Mouse (Mus musculus): Measurements from ENCODE around the gene 6030452D12Rik.

Gene 6030452D12Rik

GRCm38 (mm10) chr8:106500018-106500685, at the start of gene 6030452D12Rik:
Gene 6030452D12Rik, plus strand, starts transcription at chr8:106500522.
- DNase-seq (ENCODE audit: low spot score in 2 of 2) = no peak

- DNase-seq (ENCODE audit: low spot score in 2 of 2) = no peak
Measured at GRCm38 (mm10) chr8:106451301-106452085, 48.8 kb upstream of the 6030452D12Rik start.

- no peak for DNase-seq (ENCODE audit: low spot score in 2 of 2)
Measured at GRCm38 (mm10) chr8:106452701-106453481, 47.4 kb upstream of the 6030452D12Rik start.

- no peak for DNase-seq (ENCODE audit: low spot score in 2 of 2)
Measured at GRCm38 (mm10) chr8:106454036-106454435, 46.3 kb upstream of the 6030452D12Rik start.

GRCm38 (mm10) chr8:106462131-106462530, 38.2 kb upstream of the 6030452D12Rik start:
- DNase-seq (ENCODE audit: low spot score in 2 of 2) = no peak

- no peak for DNase-seq (ENCODE audit: low spot score in 2 of 2)
Measured at GRCm38 (mm10) chr8:106463795-106464194, 36.5 kb upstream of the 6030452D12Rik start.

- no peak for DNase-seq (ENCODE audit: low spot score in 2 of 2)
Measured at GRCm38 (mm10) chr8:106469485-106469884, 30.8 kb upstream of the 6030452D12Rik start.

GRCm38 (mm10) chr8:106474001-106474400, 26.3 kb upstream of the 6030452D12Rik start:
- no peak for DNase-seq (ENCODE audit: low spot score in 2 of 2)

- DNase-seq (ENCODE audit: low spot score in 2 of 2) = no peak
Measured at GRCm38 (mm10) chr8:106504241-106504640, 3.9 kb downstream of the 6030452D12Rik start.

GRCm38 (mm10) chr8:106505328-106505965, 5.1 kb downstream of the 6030452D12Rik start:
- no peak for DNase-seq (ENCODE audit: low spot score in 2 of 2)

GRCm38 (mm10) chr8:106506106-106506505, 5.8 kb downstream of the 6030452D12Rik start:
- DNase-seq (ENCODE audit: low spot score in 2 of 2) = no peak

GRCm38 (mm10) chr8:106507761-106508331, 7.5 kb downstream of the 6030452D12Rik start:
- no peak for DNase-seq (ENCODE audit: low spot score in 2 of 2)

- no peak for DNase-seq (ENCODE audit: low spot score in 2 of 2)
Measured at GRCm38 (mm10) chr8:106508456-106508855, 8.1 kb downstream of the 6030452D12Rik start.

GRCm38 (mm10) chr8:106509079-106509780, 8.9 kb downstream of the 6030452D12Rik start:
- DNase-seq (ENCODE audit: low spot score in 2 of 2) = no peak

GRCm38 (mm10) chr8:106510365-106510975, 10.1 kb downstream of the 6030452D12Rik start, which contains the start of gene Cdh3:
Gene Cdh3, plus strand, starts transcription at chr8:106510891.
- no peak for DNase-seq (ENCODE audit: low spot score in 2 of 2)

GRCm38 (mm10) chr8:106511065-106511501, 10.8 kb downstream of the 6030452D12Rik start:
- no peak for DNase-seq (ENCODE audit: low spot score in 2 of 2)

- DNase-seq (ENCODE audit: low spot score in 2 of 2) = no peak
Measured at GRCm38 (mm10) chr8:106511531-106512041, 11.3 kb downstream of the 6030452D12Rik start.

- DNase-seq (ENCODE audit: low spot score in 2 of 2) = no peak
Measured at GRCm38 (mm10) chr8:106512475-106513150, 12.3 kb downstream of the 6030452D12Rik start.

- DNase-seq (ENCODE audit: low spot score in 2 of 2) = no peak
Measured at GRCm38 (mm10) chr8:106515946-106516479, 15.7 kb downstream of the 6030452D12Rik start.
